Mouse (Mus musculus) cerebellum, postnatal 10 days (tissue): ENCODE data around the gene Me3.

ENCODE experiments used
- DNase-seq, 2 experiments: peaks; one replicate each; pipeline ENCODE4 v3.0.0; 2021; ENCODE audit warnings: mixed read lengths in 2 of 2

Me3 gene

GRCm38 (mm10) chr7:89667570-89667969, 35.4 kb downstream of the Me3 start:
- no peak for DNase-seq

- DNase-seq: no peak
Observed at GRCm38 (mm10) chr7:89669461-89669860, 37.3 kb downstream of the Me3 start.

GRCm38 (mm10) chr7:89671104-89671831, 39.1 kb downstream of the Me3 start:
- no peak for DNase-seq

GRCm38 (mm10) chr7:89676176-89676575, 44.0 kb downstream of the Me3 start:
- DNase-seq: no peak

GRCm38 (mm10) chr7:89677850-89678249, 45.7 kb downstream of the Me3 start:
- DNase-seq: no peak

GRCm38 (mm10) chr7:89678719-89679118, 46.5 kb downstream of the Me3 start:
- DNase-seq: no peak

GRCm38 (mm10) chr7:89679139-89679538, 46.9 kb downstream of the Me3 start:
- DNase-seq: no peak

- no peak for DNase-seq
Observed at GRCm38 (mm10) chr7:89679621-89680140, 47.5 kb downstream of the Me3 start.

GRCm38 (mm10) chr7:89680891-89681290, 48.7 kb downstream of the Me3 start:
- no peak for DNase-seq

GRCm38 (mm10) chr7:89681666-89682470, 49.7 kb downstream of the Me3 start:
- DNase-seq: no peak

- peak; percentile 59 to 60 for DNase-seq
Observed at GRCm38 (mm10) chr7:89698186-89698585, 66.0 kb downstream of the Me3 start.

- peak; percentile 68 to 74 for DNase-seq
Observed at GRCm38 (mm10) chr7:89699668-89700350, 67.6 kb downstream of the Me3 start.

GRCm38 (mm10) chr7:89700511-89700910, 68.3 kb downstream of the Me3 start:
- no peak for DNase-seq

GRCm38 (mm10) chr7:89710776-89711175, 78.6 kb downstream of the Me3 start:
- no peak for DNase-seq

GRCm38 (mm10) chr7:89713059-89713458, 80.9 kb downstream of the Me3 start:
- DNase-seq: no peak

- no peak for DNase-seq
Observed at GRCm38 (mm10) chr7:89716226-89716625, 84.0 kb downstream of the Me3 start.

- no peak for DNase-seq
Observed at GRCm38 (mm10) chr7:89717521-89717920, 85.3 kb downstream of the Me3 start.

- no peak for DNase-seq
Observed at GRCm38 (mm10) chr7:89718264-89718663, 86.1 kb downstream of the Me3 start.

- DNase-seq: no peak
Observed at GRCm38 (mm10) chr7:89720256-89720655, 88.1 kb downstream of the Me3 start.

GRCm38 (mm10) chr7:89726712-89727111, 94.5 kb downstream of the Me3 start:
- no peak for DNase-seq

- no peak for DNase-seq
Observed at GRCm38 (mm10) chr7:89727615-89728014, 95.4 kb downstream of the Me3 start.

- DNase-seq: peak; percentile 21 to 46
Observed at GRCm38 (mm10) chr7:89728393-89728792, 96.2 kb downstream of the Me3 start.

- no peak for DNase-seq
Observed at GRCm38 (mm10) chr7:89730514-89730913, 98.3 kb downstream of the Me3 start.
